Mouse (Mus musculus) myocyte (in vitro differentiated cells): ENCODE measurements at regions not wholly inside any gene's neighbourhood (a gene's known extent, or its start where the extent isn't known, plus 50 kb on each side); places are given as distances from the start of the nearest gene placed in this dataset.

Source experiments
- CEBPB ChIP-seq: IDR thresholded peaks from 2 replicates; pipeline ENCODE4 v1.6.1; 2011; ENCODE audit warnings: mild to moderate bottlenecking, moderate library complexity; ENCODE audit not compliant: poor library complexity, insufficient read depth, severe bottlenecking
- E2F4 ChIP-seq: IDR thresholded peaks from one replicate; pipeline ENCODE4 v1.6.1; 2011; ENCODE audit warnings: mild to moderate bottlenecking, control low read depth, moderate library complexity; ENCODE audit not compliant: insufficient read depth
- MAX ChIP-seq: IDR thresholded peaks from one replicate; pipeline ENCODE4 v1.6.1; 2011; ENCODE audit warnings: low read depth, mild to moderate bottlenecking, control low read depth
- MYOD1 ChIP-seq, 3 experiments: IDR thresholded peaks; one replicate each; pipeline ENCODE4 v1.6.1; 2011; ENCODE audit warnings: control low read depth in 2 of 3, low read depth in 2 of 3, mild to moderate bottlenecking in 2 of 3, moderate library complexity in 1 of 3; ENCODE audit not compliant: insufficient read length in 2 of 3, control insufficient read depth in 1 of 3
- MYOG ChIP-seq, 3 experiments: IDR thresholded peaks; one replicate each; pipeline ENCODE4 v1.6.1; 2011; ENCODE audit warnings: control low read depth in 2 of 3, low read depth in 2 of 3, mild to moderate bottlenecking in 2 of 3; ENCODE audit not compliant: insufficient read length in 2 of 3, control insufficient read depth in 1 of 3, insufficient read depth in 1 of 3
- POLR2A ChIP-seq: IDR thresholded peaks from one replicate; pipeline ENCODE4 v1.6.1; 2011; ENCODE audit warnings: low read depth, mild to moderate bottlenecking, control low read depth, moderate library complexity; ENCODE audit not compliant: insufficient read length
- POLR2AphosphoS2 ChIP-seq: IDR thresholded peaks from one replicate; pipeline ENCODE4 v1.6.1; 2011; ENCODE audit warnings: low read depth, control low read depth; ENCODE audit not compliant: insufficient read length
- REST ChIP-seq: IDR thresholded peaks from one replicate; pipeline ENCODE4 v1.6.1; 2011; ENCODE audit warnings: mild to moderate bottlenecking, control low read depth, moderate library complexity; ENCODE audit not compliant: insufficient read depth, insufficient read length
- SRF ChIP-seq: IDR thresholded peaks from one replicate; pipeline ENCODE4 v1.6.1; 2011; ENCODE audit warnings: low read depth; ENCODE audit not compliant: control insufficient read depth, insufficient read length
- TCF12 ChIP-seq: IDR thresholded peaks from one replicate; pipeline ENCODE4 v1.6.1; 2011; ENCODE audit warnings: mild to moderate bottlenecking, control low read depth; ENCODE audit not compliant: poor library complexity, insufficient read depth, severe bottlenecking
- TCF3 ChIP-seq: IDR thresholded peaks from one replicate; pipeline ENCODE4 v1.6.1; 2011; ENCODE audit warnings: low read depth, control low read depth; ENCODE audit not compliant: insufficient read length
- USF1 ChIP-seq: IDR thresholded peaks from one replicate; pipeline ENCODE4 v1.6.1; 2011; ENCODE audit warnings: low read depth, mild to moderate bottlenecking, control low read depth, moderate library complexity

DNA sequence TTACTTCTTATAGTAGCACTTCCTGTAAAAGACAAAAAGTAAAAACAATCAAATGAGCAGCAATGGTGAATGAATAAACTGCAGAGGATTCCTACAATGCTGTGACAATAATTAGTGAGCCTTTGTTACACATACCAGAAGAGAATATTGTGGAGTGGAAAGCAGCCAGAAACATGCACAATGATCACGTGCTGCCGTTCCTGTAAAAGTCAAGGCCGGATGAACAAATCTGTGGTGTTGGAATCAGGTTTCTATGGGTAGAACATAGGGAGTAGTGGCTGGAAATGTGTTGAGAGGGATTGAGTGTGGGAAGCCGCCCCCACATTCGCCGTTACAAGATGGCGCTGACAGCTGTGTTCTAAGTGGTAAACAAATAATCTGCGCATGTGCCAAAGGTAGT lies 112.3 kb upstream of the Prdm1 start:
- TF ChIP-seq CEBPB (no peak), POLR2A (no peak), TCF12 (no peak), E2F4 (no peak), MAX (no peak), USF1 (peak; percentile 26), MYOG (IDR thresholded peaks at IDR 0.05; ENCODE audit: control insufficient read depth in 1 of 3, insufficient read depth in 1 of 3, insufficient read length in 2 of 3, low read depth in 2 of 3) (no peak), REST (no peak), POLR2AphosphoS2 (no peak), MYOD1 (IDR thresholded peaks at IDR 0.05; ENCODE audit: control insufficient read depth in 1 of 3, insufficient read length in 2 of 3, low read depth in 2 of 3) (no peak), TCF3 (no peak), SRF (no peak)
